Mouse (Mus musculus): ENCODE data around the gene Kansl2. TPM values are rescaled to one million over a fixed set of nuclear protein-coding genes. Genes with fewer than 3 reads are reported as not detected.

The Kansl2 gene
- polyA plus RNA-seq, 1 experiment = 178 TPM

DNA sequence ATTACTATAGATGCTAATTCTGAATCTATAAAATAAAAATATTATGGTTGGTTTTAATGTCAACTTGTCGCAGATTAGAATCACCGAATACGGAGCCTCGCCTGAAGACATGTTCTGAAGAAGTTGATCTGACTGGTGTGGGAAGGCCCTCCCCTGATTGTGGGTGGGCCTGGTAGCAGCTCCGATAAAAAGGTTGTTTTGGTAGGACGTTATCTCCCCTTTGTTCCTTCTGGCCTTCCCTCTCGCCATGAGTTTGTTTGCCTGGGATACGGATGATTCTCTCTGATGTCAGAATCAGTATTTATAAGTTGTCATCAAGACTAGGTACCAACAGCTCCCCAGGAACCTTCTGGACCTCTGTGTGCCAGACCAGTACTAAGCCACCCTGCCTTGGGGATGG lies 21.8 kb downstream of the Kansl2 start:
- H3K36me3 ChIP-seq (ENCODE audit: control insufficient read depth, insufficient read depth) = peaks cover 16% of the 10 kb centered on the region
- TF ChIP-seq FOSL1 (IDR thresholded peaks at IDR 0.05; ENCODE audit: insufficient read depth, low read length, poor library complexity, severe bottlenecking) (no peak), MAX (IDR thresholded peaks at IDR 0.05) (no peak), CTCF (IDR thresholded peaks at IDR 0.05; ENCODE audit: control insufficient read depth, insufficient read depth, insufficient read length) (no peak), MYOD1 (IDR thresholded peaks at IDR 0.05; ENCODE audit: control insufficient read depth, insufficient read length, low read depth) (no peak), MYOG (IDR thresholded peaks at IDR 0.05; ENCODE audit: control insufficient read depth, extremely low read depth, insufficient read length) (no peak), USF1 (IDR thresholded peaks at IDR 0.05; ENCODE audit: low read depth) (no peak), CEBPB (IDR thresholded peaks at IDR 0.05; ENCODE audit: low read depth) (no peak)
- no peaks in the 10 kb centered on the region for H3K27me3 ChIP-seq (ENCODE audit: control insufficient read depth, insufficient read depth, insufficient read length)
- no peak overlapping the region for H3ac ChIP-seq (ENCODE audit: control insufficient read depth, insufficient read length, low read depth)
- no peaks in the 10 kb centered on the region for H3K79me2 ChIP-seq (ENCODE audit: control insufficient read depth, insufficient read depth)
- H3K4me3 ChIP-seq (ENCODE audit: insufficient read depth, poor library complexity, severe bottlenecking) = no peak overlapping the region
- no peaks in the 10 kb centered on the region for H3K79me3 ChIP-seq (ENCODE audit: low read depth)

DNA sequence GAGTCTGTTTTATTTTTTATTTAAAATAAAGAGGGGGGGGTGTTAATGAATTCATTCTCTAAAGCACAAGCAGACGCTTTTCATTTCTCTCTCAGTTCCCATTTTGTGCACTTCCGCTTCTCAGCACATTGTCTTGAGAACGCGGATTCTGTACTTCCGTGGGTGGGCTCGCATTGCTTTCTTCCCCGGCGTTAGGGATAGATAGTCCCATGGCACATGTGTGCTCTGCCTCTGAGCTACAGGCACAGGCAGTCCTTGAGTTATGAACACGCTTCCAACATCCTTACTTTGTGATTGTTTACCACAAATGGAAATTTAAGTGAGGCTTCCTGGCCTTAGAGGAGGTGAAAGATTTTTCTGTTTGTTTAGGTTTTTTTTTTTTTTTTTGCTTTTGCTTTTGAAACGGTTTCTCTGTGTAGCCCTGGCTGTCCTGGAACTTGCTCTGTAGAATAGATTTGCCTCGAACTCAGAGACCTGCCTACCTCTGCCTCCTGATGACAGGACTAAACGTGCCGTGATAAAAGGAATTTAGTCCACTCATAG lies 22.6 kb downstream of the Kansl2 start:
- H3K79me2 ChIP-seq (ENCODE audit: control insufficient read depth, insufficient read depth) = no peaks in the 10 kb centered on the region
- no peaks in the 10 kb centered on the region for H3K79me3 ChIP-seq (ENCODE audit: low read depth)
- no peaks in the 10 kb centered on the region for H3K27me3 ChIP-seq (ENCODE audit: control insufficient read depth, insufficient read depth, insufficient read length)
- H3K4me3 ChIP-seq (ENCODE audit: insufficient read depth, poor library complexity, severe bottlenecking) = no peak overlapping the region
- no peak overlapping the region for H3ac ChIP-seq (ENCODE audit: control insufficient read depth, insufficient read length, low read depth)
- peaks cover 8% of the 10 kb centered on the region for H3K36me3 ChIP-seq (ENCODE audit: control insufficient read depth, insufficient read depth)
- TF ChIP-seq MYOG (IDR thresholded peaks at IDR 0.05; ENCODE audit: control insufficient read depth, extremely low read depth, insufficient read length) = no peak
- TF ChIP-seq FOSL1 (IDR thresholded peaks at IDR 0.05; ENCODE audit: insufficient read depth, low read length, poor library complexity, severe bottlenecking) = no peak

DNA sequence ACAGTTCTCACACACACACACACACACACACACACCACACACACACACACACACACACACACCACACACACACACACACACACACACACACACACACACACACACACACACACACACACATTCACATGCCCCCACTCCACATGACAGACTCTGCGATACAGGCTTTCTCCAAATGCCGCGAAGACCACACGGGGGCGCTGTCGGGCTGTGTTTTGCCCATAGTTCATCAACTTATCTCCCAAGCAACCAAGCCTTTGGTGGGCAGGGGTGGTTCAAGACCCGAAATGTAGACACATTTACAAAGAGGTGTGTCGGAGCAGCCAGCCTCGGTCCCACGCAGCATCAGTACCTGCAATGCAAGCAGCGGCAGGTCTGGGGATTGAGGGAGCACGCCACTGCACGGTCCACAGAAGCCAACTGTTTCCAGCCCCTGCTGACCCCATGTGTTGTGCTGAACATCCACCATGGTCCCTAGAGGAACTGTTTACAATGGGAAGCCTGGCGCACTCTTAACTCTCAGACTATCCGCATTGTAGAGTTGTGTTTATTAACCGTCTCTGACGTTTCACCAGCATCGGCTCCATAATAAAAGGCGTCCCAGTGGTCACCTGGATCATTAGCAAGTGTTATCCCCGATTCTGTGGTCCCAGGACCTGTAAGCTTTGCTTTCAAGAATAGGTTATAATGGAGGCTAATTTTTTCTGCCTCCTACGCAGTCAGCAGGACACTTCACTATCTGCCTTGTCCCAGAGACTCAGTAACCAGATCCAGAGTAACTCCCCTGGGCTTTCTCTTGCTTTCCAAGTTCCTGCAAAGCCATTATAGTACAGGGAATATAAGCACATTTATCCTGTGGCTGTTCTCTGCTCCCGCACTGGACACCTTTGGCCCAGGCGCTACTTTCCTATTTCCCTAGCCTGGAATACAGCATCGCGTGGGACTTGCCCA lies 23.4 kb downstream of the Kansl2 start:
- no peaks in the 10 kb centered on the region for H3K79me2 ChIP-seq (ENCODE audit: control insufficient read depth, insufficient read depth)
- no peak overlapping the region for H3ac ChIP-seq (ENCODE audit: control insufficient read depth, insufficient read length, low read depth)
- TF ChIP-seq MYOD1 (IDR thresholded peaks at IDR 0.05; ENCODE audit: control insufficient read depth, insufficient read length, low read depth) = no peak
- no peak for TF ChIP-seq MYOG (IDR thresholded peaks at IDR 0.05; ENCODE audit: control insufficient read depth, extremely low read depth, insufficient read length)
- peak; percentile 84 for TF ChIP-seq CTCF (IDR thresholded peaks at IDR 0.05; ENCODE audit: control insufficient read depth, insufficient read depth, insufficient read length)
- H3K79me3 ChIP-seq (ENCODE audit: low read depth) = no peaks in the 10 kb centered on the region
- H3K36me3 ChIP-seq (ENCODE audit: control insufficient read depth, insufficient read depth) = peaks cover under 1% of the 10 kb centered on the region
- H3K27me3 ChIP-seq (ENCODE audit: control insufficient read depth, insufficient read depth, insufficient read length) = no peaks in the 10 kb centered on the region
- no peak overlapping the region for H3K4me3 ChIP-seq (ENCODE audit: insufficient read depth, poor library complexity, severe bottlenecking)

DNA sequence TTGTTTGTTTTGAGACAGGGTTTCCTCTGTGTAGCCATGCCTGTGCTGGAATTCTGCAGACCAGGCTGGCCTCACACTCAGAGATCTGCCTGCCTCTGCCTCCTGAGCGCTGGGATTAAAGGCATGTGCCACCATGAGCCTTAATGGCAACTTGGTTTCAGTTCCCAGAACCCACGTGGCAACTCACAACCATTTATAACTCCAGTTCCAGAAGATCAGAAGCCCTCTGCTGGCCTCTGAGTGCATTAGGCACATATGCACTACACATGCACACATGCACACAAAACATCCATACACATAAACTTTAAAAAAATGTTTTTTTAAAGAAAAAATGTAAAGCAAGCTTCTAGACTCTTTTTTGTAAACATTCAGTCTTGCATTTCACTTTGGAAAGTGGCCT lies 24.7 kb downstream of the Kansl2 start:
- no peaks in the 10 kb centered on the region for H3K79me3 ChIP-seq (ENCODE audit: low read depth)
- peak; percentile 5 for TF ChIP-seq USF1 (IDR thresholded peaks at IDR 0.05; ENCODE audit: low read depth)
- no peak for TF ChIP-seq FOSL1 (IDR thresholded peaks at IDR 0.05; ENCODE audit: insufficient read depth, low read length, poor library complexity, severe bottlenecking)
- no peak overlapping the region for H3K4me3 ChIP-seq (ENCODE audit: insufficient read depth, poor library complexity, severe bottlenecking)
- no peak overlapping the region for H3ac ChIP-seq (ENCODE audit: control insufficient read depth, insufficient read length, low read depth)
- H3K36me3 ChIP-seq (ENCODE audit: control insufficient read depth, insufficient read depth) = no peaks in the 10 kb centered on the region
- no peaks in the 10 kb centered on the region for H3K27me3 ChIP-seq (ENCODE audit: control insufficient read depth, insufficient read depth, insufficient read length)
- no peaks in the 10 kb centered on the region for H3K79me2 ChIP-seq (ENCODE audit: control insufficient read depth, insufficient read depth)

DNA sequence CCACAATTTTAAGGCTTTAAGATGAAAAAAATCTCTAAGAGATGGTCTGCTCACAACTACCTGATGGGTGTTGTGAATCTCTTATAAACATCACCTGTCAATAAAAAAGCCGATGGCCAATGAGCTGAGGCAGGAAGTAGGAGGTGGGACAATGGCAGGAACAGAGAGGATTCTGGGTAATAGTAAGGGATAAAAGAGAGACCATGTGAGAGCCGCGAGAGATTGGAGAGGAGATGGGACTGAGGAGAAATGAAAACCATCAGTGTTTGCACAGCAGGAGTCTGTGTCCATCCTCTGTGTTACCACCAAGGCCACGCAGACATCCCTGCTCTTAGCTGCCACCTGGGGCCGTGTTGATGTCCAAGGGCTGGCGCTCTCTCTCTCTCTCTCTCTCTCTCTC lies 26.7 kb downstream of the Kansl2 start:
- Histone ChIP-seq H3ac (ENCODE audit: control insufficient read depth, insufficient read length, low read depth) (no peak overlapping the region), H3K36me3 (ENCODE audit: control insufficient read depth, insufficient read depth) (no peaks in the 10 kb centered on the region), H3K27me3 (ENCODE audit: control insufficient read depth, insufficient read depth, insufficient read length) (no peaks in the 10 kb centered on the region), H3K79me2 (ENCODE audit: control insufficient read depth, insufficient read depth) (no peaks in the 10 kb centered on the region), H3K79me3 (ENCODE audit: low read depth) (no peaks in the 10 kb centered on the region), H3K4me3 (ENCODE audit: insufficient read depth, poor library complexity, severe bottlenecking) (no peak overlapping the region)
- TF ChIP-seq CEBPB (IDR thresholded peaks at IDR 0.05; ENCODE audit: low read depth) (no peak), FOSL1 (IDR thresholded peaks at IDR 0.05; ENCODE audit: insufficient read depth, low read length, poor library complexity, severe bottlenecking) (no peak), MYOG (IDR thresholded peaks at IDR 0.05; ENCODE audit: control insufficient read depth, extremely low read depth, insufficient read length) (no peak), USF1 (IDR thresholded peaks at IDR 0.05; ENCODE audit: low read depth) (no peak), CTCF (IDR thresholded peaks at IDR 0.05; ENCODE audit: control insufficient read depth, insufficient read depth, insufficient read length) (no peak), MYOD1 (IDR thresholded peaks at IDR 0.05; ENCODE audit: control insufficient read depth, insufficient read length, low read depth) (no peak), MAX (IDR thresholded peaks at IDR 0.05) (no peak)

Measured in C2C12 (cell line).